In the genomic region with DNA sequence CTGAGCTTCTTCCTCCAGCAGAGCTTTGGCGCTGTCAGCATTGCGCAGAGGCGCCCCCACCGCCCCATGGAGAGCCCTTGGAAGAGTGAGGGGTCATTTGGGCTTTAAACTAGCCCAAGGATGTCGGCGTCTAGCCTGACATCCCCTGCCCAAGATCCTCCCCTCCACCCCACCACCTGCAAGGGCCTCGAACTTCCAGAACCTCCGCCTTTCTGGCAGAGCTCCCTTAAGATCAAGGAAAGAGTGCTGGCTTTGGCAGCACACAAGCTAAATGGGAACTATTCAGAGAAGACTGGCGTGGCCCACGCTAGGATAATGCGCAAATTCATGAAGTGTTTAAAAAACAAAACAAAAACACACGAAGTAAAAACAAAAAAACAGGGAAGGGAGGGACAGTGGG, we compare ENCODE assay signal across 22 mouse cellular contexts. TPM values are rescaled to one million over a fixed set of nuclear protein-coding genes. Genes with fewer than 3 reads are reported as not detected.
A peak's percentile ranks its signal among the peaks of the same experiment; 100 is the strongest.
DNase-seq lines count a peak whose midpoint lies in the region; ATAC-seq and TF ChIP-seq lines count a peak whose summit lies in the region.
"Had no signal": no experiment of that assay in that cellular context is flagged by ENCODE, and none has a peak within 500 bp of the region (broad histone marks: within the 10 kb centered on the region; RNA-seq: fewer than 3 reads in every experiment).

No protein-coding gene starts in this region.

- H3K9me3 ChIP-seq in heart, embryonic 11.5 days (replicated peaks; ENCODE audit: control insufficient read depth, low read length) = no peaks in the 10 kb centered on the region
- H3K9me3 ChIP-seq in ES-E14 (ENCODE audit: control insufficient read depth, insufficient read depth, low read depth, low read length) = no peaks in the 10 kb centered on the region
- no peaks in the 10 kb centered on the region for H3K9me3 ChIP-seq in hindbrain, embryonic 15.5 days
- no peaks in the 10 kb centered on the region for H3K9me3 ChIP-seq in midbrain, embryonic 14.5 days (ENCODE audit: control insufficient read depth, low read length)
- H3K9me3 ChIP-seq: forebrain, embryonic 13.5 days; liver, embryonic 13.5 days had no signal

- peaks cover 8% of the 10 kb centered on the region; the same call in 1 of the 2 replicates for H3K4me1 ChIP-seq in heart, embryonic 11.5 days (ENCODE audit: control insufficient read depth, insufficient read depth, low read length)
- H3K4me1 ChIP-seq in ES-E14 (ENCODE audit: control insufficient read depth in 2 of 2, insufficient read depth in 2 of 2, low read length in 2 of 2, poor library complexity in 1 of 2) = peaks cover 3 to 11% of the 10 kb centered on the region in 2 experiments
- 0 out of 2 replicates have a peak, but pooled peaks cover 6% of the 10 kb centered on the region for H3K4me1 ChIP-seq in hindbrain, embryonic 15.5 days (replicated peaks)
- H3K4me1 ChIP-seq in midbrain, embryonic 14.5 days (ENCODE audit: control insufficient read depth, insufficient read depth, low read length) = peaks cover 26% of the 10 kb centered on the region

- no peaks in the 10 kb centered on the region for H3K36me3 ChIP-seq in heart, embryonic 11.5 days (ENCODE audit: control insufficient read depth, insufficient read depth, low read length)
- H3K36me3 ChIP-seq in ES-E14 (ENCODE audit: control insufficient read depth, insufficient read depth, low read length, poor library complexity, severe bottlenecking) = no peaks in the 10 kb centered on the region
- H3K36me3 ChIP-seq in hindbrain, embryonic 15.5 days = no peaks in the 10 kb centered on the region
- H3K36me3 ChIP-seq in midbrain, embryonic 14.5 days (ENCODE audit: control insufficient read depth, insufficient read depth, low read length) = no peaks in the 10 kb centered on the region
- H3K36me3 ChIP-seq: liver, embryonic 13.5 days had no signal

- ATAC-seq in heart, embryonic 11.5 days (replicated peaks; ENCODE audit: insufficient number of reproducible peaks, low FRiP score, low TSS enrichment) = no peak
- 0 out of 2 replicates have a peak, but pooled peaks have one; percentile 51 for ATAC-seq in hindbrain, embryonic 15.5 days (ENCODE audit: low FRiP score, low read depth)
- no peak for ATAC-seq in midbrain, embryonic 14.5 days (ENCODE audit: low FRiP score, low TSS enrichment)
- ATAC-seq: forebrain, embryonic 13.5 days had no signal

- peaks cover 65% of the 10 kb centered on the region for H3K27me3 ChIP-seq in heart, embryonic 11.5 days (ENCODE audit: control insufficient read depth, insufficient read depth, low read length)
- peaks cover 67% of the 10 kb centered on the region for H3K27me3 ChIP-seq in hindbrain, embryonic 15.5 days
- peaks cover 17% of the 10 kb centered on the region for H3K27me3 ChIP-seq in midbrain, embryonic 14.5 days (ENCODE audit: control insufficient read depth, insufficient read depth, low read length)

- H3K4me2 ChIP-seq in heart, embryonic 11.5 days = no peak overlapping the region
- no peak overlapping the region for H3K4me2 ChIP-seq in hindbrain, embryonic 15.5 days
- H3K4me2 ChIP-seq in midbrain, embryonic 14.5 days (ENCODE audit: low read length) = peak overlapping the region; percentile 38
- H3K4me2 ChIP-seq: liver, embryonic 13.5 days had no signal

- H3K27ac ChIP-seq in heart, embryonic 11.5 days (ENCODE audit: low read depth, low read length) = no peak overlapping the region
- H3K27ac ChIP-seq in ES-E14 (ENCODE audit: insufficient read depth, low read depth, low read length, poor library complexity, severe bottlenecking) = peak overlapping the region; percentile 71; the same call in 1 of the 2 replicates
- H3K27ac ChIP-seq in hindbrain, embryonic 15.5 days (replicated peaks) = no peak overlapping the region
- 0 out of 2 replicates have a peak overlapping the region, but pooled peaks have one; percentile 32 for H3K27ac ChIP-seq in midbrain, embryonic 14.5 days (replicated peaks; ENCODE audit: low read depth, low read length)
- H3K27ac ChIP-seq: forebrain, embryonic 13.5 days; liver, embryonic 13.5 days had no signal

- in situ Hi-C loops in ES-E14 (cut with MboI; ENCODE audit: low sequenced_read_pairs in 2 of 2, unreplicated experiment in 2 of 2) = no loop called here

- DNase-seq in heart, postnatal 4 days = no peak
- DNase-seq in ES-E14 (ENCODE audit: low read depth, low spot score) = no peak
- DNase-seq in midbrain, embryonic 14.5 days = peak; percentile 36
- no peak for DNase-seq in gastrocnemius, adult 18-20 months (ENCODE audit: low spot score)
- no peak for DNase-seq in kidney, postnatal 25 days
- DNase-seq in thymus, postnatal 14 days = no peak
- DNase-seq: adrenal gland, postnatal 36 days; B cell, adult 2 months; heart, postnatal 10 days; kidney, adult 11 months; kidney, postnatal 36 days; liver, embryonic 13.5 days; right cerebral cortex, postnatal 14 days had no signal

- H3K9ac ChIP-seq in heart, embryonic 11.5 days (ENCODE audit: low read depth, low read length) = no peak overlapping the region
- H3K9ac ChIP-seq in ES-E14 (ENCODE audit: insufficient read depth, low read depth, low read length, poor library complexity, severe bottlenecking) = peak overlapping the region; percentile 29; the same call in 1 of the 2 replicates
- no peak overlapping the region for H3K9ac ChIP-seq in hindbrain, embryonic 15.5 days
- H3K9ac ChIP-seq in midbrain, embryonic 14.5 days (replicated peaks; ENCODE audit: low read length) = no peak overlapping the region
- H3K9ac ChIP-seq: forebrain, embryonic 13.5 days; liver, embryonic 13.5 days had no signal

- 0 out of 2 replicates have a peak overlapping the region, but pooled peaks have one; percentile 2 for H3K4me3 ChIP-seq in heart, embryonic 11.5 days (ENCODE audit: low read depth, low read length)
- 0 out of 4 replicates have a peak overlapping the region, but pooled peaks of 1 of the 2 experiments have one; percentile 8 for H3K4me3 ChIP-seq in ES-E14 (ENCODE audit: insufficient read depth in 1 of 2, low read depth in 1 of 2, low read length in 2 of 2, poor library complexity in 1 of 2, severe bottlenecking in 1 of 2)
- no peak overlapping the region for H3K4me3 ChIP-seq in hindbrain, embryonic 15.5 days
- no peak overlapping the region for H3K4me3 ChIP-seq in midbrain, embryonic 14.5 days (replicated peaks; ENCODE audit: low read depth, low read length)
- H3K4me3 ChIP-seq: forebrain, embryonic 13.5 days; liver, embryonic 13.5 days had no signal

- WGBS in heart, embryonic 11.5 days (ENCODE audit: insufficient replicate concordance) = 25% methylated on average over 12 of the region's 12 CpGs
- WGBS in hindbrain, embryonic 15.5 days = 10% methylated on average over 12 of the region's 12 CpGs
- 26% methylated on average over 12 of the region's 12 CpGs for WGBS in midbrain, embryonic 14.5 days

TF ChIP-seq in ES-E14, 5 proteins besides CTCF, POLR2A, EP300 and RAD21:
- TF ChIP-seq ZC3H11A (IDR thresholded peaks at IDR 0.05; ENCODE audit: borderline replicate concordance, low read depth, low read length) (no peak), ZNF384 (IDR thresholded peaks at IDR 0.05; ENCODE audit: low read depth, low read length) (no peak), MAFK (IDR thresholded peaks at IDR 0.05; ENCODE audit: insufficient read depth, low read depth, low read length) (no peak)

RNA-seq across cellular contexts. Expression of a gene that starts 21.4 kb away (rescaled TPM):
- 0.52 TPM in 1 of 2 replicates, not detected in the other for polyA plus RNA-seq in heart, embryonic 11.5 days (2014; fragmentation: Nextera tagmentation; extraction: Ambion mirVana)
- total RNA-seq in heart, postnatal 4 days (2021) = not detected
- 12.3 and 16.3 TPM in 2 replicates for total RNA-seq in ES-E14 (2012; rRNA removed)
- 21.9 and 36.3 TPM in 2 replicates for polyA plus RNA-seq in hindbrain, embryonic 15.5 days (2015; fragmentation: Nextera tagmentation; extraction: Ambion mirVana)
- 103 and 129 TPM in 2 replicates for polyA plus RNA-seq in midbrain, embryonic 14.5 days (2014; fragmentation: Nextera tagmentation; extraction: Ambion mirVana)
- total RNA-seq in gastrocnemius, adult 18-20 months (2021) = not detected
- total RNA-seq: adrenal gland, postnatal 36 days; granulocyte monocyte progenitor cell, adult 5-6 weeks; heart, postnatal 10 days; megakaryocyte, adult 5-6 weeks; MEL had no signal
- polyA plus RNA-seq: liver, embryonic 13.5 days; lung, embryonic 16.5 days; testis, adult 2 months; urinary bladder, adult 2 months had no signal

Comparison
In these comparisons a context has a peak if more than half of its experiments do, and no peak if none do; other contexts are left out.
1. H3K27ac ChIP-seq: peak in ES-E14 (single experiment) and midbrain, embryonic 14.5 days (single experiment); none in heart, embryonic 11.5 days (single experiment) and hindbrain, embryonic 15.5 days (single experiment).
2. RNA of a gene that starts 21.4 kb away (total RNA-seq): 12.3 to 16.3 TPM in ES-E14; not detected in heart, postnatal 4 days and not detected in gastrocnemius, adult 18-20 months; every median in the first group is over 10 times any median in the second.